Mouse (Mus musculus): ENCODE results near the gene 4933415A04Rik. TPM values are rescaled to one million over a fixed set of nuclear protein-coding genes. Genes with fewer than 3 reads are reported as not detected.

Gene 4933415A04Rik
- polyA plus RNA-seq, 2 experiments, result 0.11 to 0.17 TPM

DNA sequence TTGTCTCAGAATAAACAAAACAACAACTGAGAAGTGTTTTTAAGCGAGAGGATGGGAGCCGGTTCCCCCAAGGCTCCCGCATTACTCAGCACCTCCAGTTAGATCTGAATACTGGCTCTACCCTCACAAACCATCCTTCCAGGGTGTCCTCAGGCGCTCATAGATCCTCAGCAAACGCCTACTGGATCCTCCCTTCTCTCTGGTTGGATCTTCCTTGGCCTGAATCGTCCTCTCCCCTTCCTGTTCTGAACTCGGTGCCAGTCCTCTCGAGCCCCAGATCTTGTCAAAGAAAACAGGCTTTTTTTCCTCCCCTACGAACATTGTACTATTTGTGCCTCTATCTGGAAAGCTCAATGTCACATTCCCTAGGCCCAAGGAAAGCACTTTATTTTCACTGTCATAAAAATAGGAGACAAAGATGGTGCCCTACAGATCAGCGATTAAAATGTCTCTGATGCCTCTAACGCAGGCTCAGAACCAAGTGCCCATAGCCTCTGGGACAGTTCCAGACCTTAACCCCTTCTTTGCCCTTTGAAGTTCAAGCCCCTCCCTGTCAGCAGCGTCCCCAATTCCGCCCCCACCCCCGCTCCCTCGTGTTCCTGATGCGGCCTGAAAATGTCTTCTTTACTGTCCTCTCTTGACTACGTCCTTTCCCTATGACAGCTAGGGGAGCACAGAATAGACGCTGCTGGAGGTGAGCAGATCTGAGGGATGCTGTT lies 40.2 kb downstream of the 4933415A04Rik start:
- WGBS (ENCODE audit: insufficient replicate concordance), result 33% methylated on average over 18 of the region's 18 CpGs
- H3K4me1 ChIP-seq (replicated peaks; ENCODE audit: control insufficient read depth in 2 of 2, insufficient read depth in 2 of 2, low read length in 1 of 2), result peaks cover 0 to 4% of the 10 kb centered on the region in 2 experiments; a peak in 2 of 4 replicates
- ATAC-seq (ENCODE audit: insufficient read depth) (no peak), DNase-seq (ENCODE audit: low read depth in 3 of 3, low spot score in 3 of 3) (no peak)
- H3K4me2 ChIP-seq (ENCODE audit: low read depth), result no peak overlapping the region; the same call in 1 of the 2 replicates
- no peaks in the 10 kb centered on the region for H3K9me3 ChIP-seq (ENCODE audit: control insufficient read depth, low read length)
- H3K27me3 ChIP-seq (ENCODE audit: control insufficient read depth, insufficient read depth, low read length), result no peaks in the 10 kb centered on the region
- no peaks in the 10 kb centered on the region for H3K36me3 ChIP-seq (replicated peaks; ENCODE audit: control insufficient read depth, insufficient read depth, low read depth)
- no peak overlapping the region for H3K4me3 ChIP-seq (ENCODE audit: insufficient read depth in 1 of 2, low read depth in 2 of 2, low read length in 2 of 2)
- H3K9ac ChIP-seq (replicated peaks), result no peak overlapping the region
- H3K27ac ChIP-seq, result no peak overlapping the region
- TF ChIP-seq EP300 (IDR thresholded peaks at IDR 0.05; ENCODE audit: low read depth), result no peak

GRCm38 (mm10) chr11:43631645-43632044 lies 44.8 kb downstream of the 4933415A04Rik start:
- Histone ChIP-seq H3K27me3 (ENCODE audit: control insufficient read depth, insufficient read depth, low read length) (no peaks in the 10 kb centered on the region), H3K4me1 (replicated peaks; ENCODE audit: control insufficient read depth in 2 of 2, insufficient read depth in 2 of 2, low read length in 1 of 2) (peaks cover 0 to 17% of the 10 kb centered on the region in 2 experiments), H3K4me2 (ENCODE audit: low read depth) (no peak overlapping the region), H3K9ac (replicated peaks) (no peak overlapping the region), H3K36me3 (replicated peaks; ENCODE audit: control insufficient read depth, insufficient read depth, low read depth) (no peaks in the 10 kb centered on the region), H3K27ac (no peak overlapping the region), H3K4me3 (ENCODE audit: insufficient read depth in 1 of 2, low read depth in 2 of 2, low read length in 2 of 2) (no peak overlapping the region), H3K9me3 (ENCODE audit: control insufficient read depth, low read length) (no peaks in the 10 kb centered on the region)
- TF ChIP-seq CTCF (IDR thresholded peaks at IDR 0.05; ENCODE audit: low read depth) (no peak), EP300 (IDR thresholded peaks at IDR 0.05; ENCODE audit: low read depth) (no peak)
- no peak for DNase-seq (ENCODE audit: low read depth in 3 of 3, low spot score in 3 of 3)
- no peak for ATAC-seq (ENCODE audit: insufficient read depth)
- 68% methylated on average over 9 of the region's 9 CpGs for WGBS (ENCODE audit: insufficient replicate concordance)

GRCm38 (mm10) chr11:43632566-43632965 lies 45.7 kb downstream of the 4933415A04Rik start:
- no peak overlapping the region for H3K9ac ChIP-seq (replicated peaks)
- H3K4me1 ChIP-seq (replicated peaks; ENCODE audit: control insufficient read depth in 2 of 2, insufficient read depth in 2 of 2, low read length in 1 of 2), result peaks cover 0 to 15% of the 10 kb centered on the region in 2 experiments
- TF ChIP-seq EP300 (IDR thresholded peaks at IDR 0.05; ENCODE audit: low read depth) (no peak), CTCF (IDR thresholded peaks at IDR 0.05; ENCODE audit: low read depth) (no peak)
- 7% methylated on average over 4 of the region's 4 CpGs for WGBS (ENCODE audit: insufficient replicate concordance)
- H3K4me2 ChIP-seq (ENCODE audit: low read depth), result no peak overlapping the region
- no peaks in the 10 kb centered on the region for H3K36me3 ChIP-seq (replicated peaks; ENCODE audit: control insufficient read depth, insufficient read depth, low read depth)
- H3K9me3 ChIP-seq (ENCODE audit: control insufficient read depth, low read length), result no peaks in the 10 kb centered on the region
- H3K27me3 ChIP-seq (ENCODE audit: control insufficient read depth, insufficient read depth, low read length), result no peaks in the 10 kb centered on the region
- DNase-seq (ENCODE audit: low read depth in 3 of 3, low spot score in 3 of 3) (no peak), ATAC-seq (ENCODE audit: insufficient read depth) (no peak)
- H3K4me3 ChIP-seq (ENCODE audit: insufficient read depth in 1 of 2, low read depth in 2 of 2, low read length in 2 of 2), result no peak overlapping the region
- H3K27ac ChIP-seq, result no peak overlapping the region

- Histone ChIP-seq H3K4me2 (ENCODE audit: low read depth) (no peak overlapping the region), H3K4me3 (ENCODE audit: insufficient read depth in 1 of 2, low read depth in 2 of 2, low read length in 2 of 2) (no peak overlapping the region), H3K9me3 (ENCODE audit: control insufficient read depth, low read length) (no peaks in the 10 kb centered on the region), H3K27ac (no peak overlapping the region), H3K36me3 (replicated peaks; ENCODE audit: control insufficient read depth, insufficient read depth, low read depth) (no peaks in the 10 kb centered on the region), H3K4me1 (replicated peaks; ENCODE audit: control insufficient read depth in 2 of 2, insufficient read depth in 2 of 2, low read length in 1 of 2) (peaks cover 0 to 15% of the 10 kb centered on the region in 2 experiments), H3K27me3 (ENCODE audit: control insufficient read depth, insufficient read depth, low read length) (no peaks in the 10 kb centered on the region), H3K9ac (replicated peaks) (no peak overlapping the region)
- 48% methylated on average over 6 of the region's 6 CpGs for WGBS (ENCODE audit: insufficient replicate concordance)
- ATAC-seq (ENCODE audit: insufficient read depth) (no peak), DNase-seq (ENCODE audit: low read depth in 3 of 3, low spot score in 3 of 3) (no peak)
- TF ChIP-seq CTCF (IDR thresholded peaks at IDR 0.05; ENCODE audit: low read depth) (no peak), EP300 (IDR thresholded peaks at IDR 0.05; ENCODE audit: low read depth) (no peak)
Measured at GRCm38 (mm10) chr11:43633165-43633564, 46.3 kb downstream of the 4933415A04Rik start.

GRCm38 (mm10) chr11:43633658-43634401 lies 47.0 kb downstream of the 4933415A04Rik start:
- no peak for TF ChIP-seq EP300 (IDR thresholded peaks at IDR 0.05; ENCODE audit: low read depth)
- Histone ChIP-seq H3K4me3 (ENCODE audit: insufficient read depth in 1 of 2, low read depth in 2 of 2, low read length in 2 of 2) (no peak overlapping the region), H3K36me3 (replicated peaks; ENCODE audit: control insufficient read depth, insufficient read depth, low read depth) (no peaks in the 10 kb centered on the region), H3K9ac (replicated peaks) (no peak overlapping the region), H3K4me1 (replicated peaks; ENCODE audit: control insufficient read depth in 2 of 2, insufficient read depth in 2 of 2, low read length in 1 of 2) (peaks cover 0 to 15% of the 10 kb centered on the region in 2 experiments), H3K4me2 (ENCODE audit: low read depth) (no peak overlapping the region), H3K27ac (no peak overlapping the region), H3K27me3 (ENCODE audit: control insufficient read depth, insufficient read depth, low read length) (no peaks in the 10 kb centered on the region), H3K9me3 (ENCODE audit: control insufficient read depth, low read length) (no peaks in the 10 kb centered on the region)
- DNase-seq (ENCODE audit: low read depth in 3 of 3, low spot score in 3 of 3) (no peak), ATAC-seq (ENCODE audit: insufficient read depth) (no peak)
- WGBS (ENCODE audit: insufficient replicate concordance), result 20% methylated on average over 19 of the region's 19 CpGs

All from liver, embryonic 14.5 days (tissue).